Mouse (Mus musculus) bone marrow macrophage, adult 2 months (primary cell): ENCODE measurements around the gene Megf9.

Experiments used
- CTCF ChIP-seq: IDR thresholded peaks from 2 replicates; pipeline ENCODE4 v1.5.1; 2012; ENCODE audit warnings: low read depth, mild to moderate bottlenecking, low read length, moderate library complexity
- POLR2A ChIP-seq: IDR thresholded peaks from 2 replicates; pipeline ENCODE4 v1.6.1; 2012; ENCODE audit warnings: mild to moderate bottlenecking, low read depth, low read length, borderline replicate concordance

- TF ChIP-seq CTCF, result no peak
- no peak for TF ChIP-seq POLR2A
These were observed 73.4 kb downstream of the Megf9 start for GRCm38 (mm10) chr4:70461416-70461815.
